Mouse (Mus musculus): ENCODE measurements around the gene Slc31a1. TPM values are rescaled to one million over a fixed set of nuclear protein-coding genes. Genes with fewer than 3 reads are reported as not detected.

Slc31a1 gene
- total RNA-seq, 2 experiments from 2014 or later, result 12.4 to 16.6 TPM

Other genes starting within 250 kb of the Slc31a1 start
- not detected for gene Mup21, start 209.9 kb upstream of the Slc31a1 start, total RNA-seq (2021)
- 1 to 10 TPM; 3.0 to 3.3 TPM for gene Zfp37, start 129.7 kb upstream of the Slc31a1 start, total RNA-seq (2021)
- gene Slc31a2, start 98.2 kb upstream of the Slc31a1 start, total RNA-seq (2021), result 1 to 10 TPM; 6.6 to 9.2 TPM
- gene Fkbp15, start 179 bp upstream of the Slc31a1 start, total RNA-seq (2021), result 10 to 100 TPM; 18.0 to 22.0 TPM
- gene Cdc26, start 47.9 kb downstream of the Slc31a1 start, total RNA-seq (2021), result 10 to 100 TPM; 53.5 to 59.4 TPM
- gene Prpf4, start 48.1 kb downstream of the Slc31a1 start, total RNA-seq (2021), result 10 to 100 TPM; 13.5 to 13.6 TPM
- gene Rnf183, start 74.5 kb downstream of the Slc31a1 start, total RNA-seq (2021), result not detected
- under 1 TPM; 0.27 to 0.54 TPM for gene Wdr31, start 110.2 kb downstream of the Slc31a1 start, total RNA-seq (2021)
- under 1 TPM; 0.66 to 0.70 TPM for gene Bspry, start 119.3 kb downstream of the Slc31a1 start, total RNA-seq (2021)
- 1 to 10 TPM; 3.9 to 6.2 TPM for gene Hdhd3, start 142.7 kb downstream of the Slc31a1 start, total RNA-seq (2021)
- 10 to 100 TPM; 26.9 to 30.0 TPM for gene Alad, start 159.2 kb downstream of the Slc31a1 start, total RNA-seq (2021)
- 10 to 100 TPM; 20.9 to 21.8 TPM for gene Pole3, start 164.3 kb downstream of the Slc31a1 start, total RNA-seq (2021)
- gene 4933430I17Rik, start 164.6 kb downstream of the Slc31a1 start, total RNA-seq (2021), result under 1 TPM; 0.18 to 0.26 TPM
- 10 to 100 TPM; 20.1 to 32.8 TPM for gene Rgs3, start 199.1 kb downstream of the Slc31a1 start, total RNA-seq (2021)

All from gastrocnemius, postnatal 10 days (tissue).